Mouse (Mus musculus) kidney, adult 18-20 months (tissue): ENCODE results near the gene Mst1r.

Source experiments
- DNase-seq: peaks from one replicate; pipeline ENCODE4 v3.0.0; 2021

Mst1r gene

DNA sequence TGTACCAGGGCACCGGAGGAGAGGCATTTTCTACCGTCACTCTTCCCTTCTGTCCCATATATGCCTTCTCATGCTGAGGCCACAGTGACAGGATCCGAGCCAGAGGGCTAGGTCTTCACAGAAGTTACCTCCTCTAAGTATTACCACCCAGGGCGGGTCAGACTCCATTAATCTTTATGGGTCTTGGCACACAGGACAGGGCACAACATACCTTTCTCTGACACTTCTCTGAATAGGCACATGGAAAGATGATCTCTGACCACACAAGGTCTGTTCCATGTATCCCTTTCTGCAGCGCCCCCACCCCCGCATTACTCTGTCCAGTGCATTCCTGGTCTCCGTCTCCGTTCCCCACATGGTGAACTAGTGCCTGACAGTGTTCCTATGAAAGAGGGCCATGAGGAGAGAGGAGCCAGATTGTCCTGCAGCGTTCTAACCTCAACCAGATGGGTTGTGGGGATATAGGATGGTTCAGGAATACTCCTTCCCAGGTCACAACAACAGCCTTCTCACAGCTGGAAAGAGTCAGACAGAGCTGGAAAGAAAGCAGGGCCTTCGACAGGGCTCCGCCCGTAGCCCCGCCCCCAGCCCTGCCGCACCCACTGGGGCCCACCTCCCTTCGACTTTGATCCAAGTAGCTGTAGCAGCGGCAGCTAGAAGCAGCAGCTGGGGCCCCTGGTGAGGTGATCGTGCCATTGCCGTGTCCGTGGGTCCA lies at the start of gene Mst1r:
Gene Mst1r, plus strand, starts transcription at position 622 of the 715 bp plus-strand sequence.
- DNase-seq = peak; percentile 82

DNA sequence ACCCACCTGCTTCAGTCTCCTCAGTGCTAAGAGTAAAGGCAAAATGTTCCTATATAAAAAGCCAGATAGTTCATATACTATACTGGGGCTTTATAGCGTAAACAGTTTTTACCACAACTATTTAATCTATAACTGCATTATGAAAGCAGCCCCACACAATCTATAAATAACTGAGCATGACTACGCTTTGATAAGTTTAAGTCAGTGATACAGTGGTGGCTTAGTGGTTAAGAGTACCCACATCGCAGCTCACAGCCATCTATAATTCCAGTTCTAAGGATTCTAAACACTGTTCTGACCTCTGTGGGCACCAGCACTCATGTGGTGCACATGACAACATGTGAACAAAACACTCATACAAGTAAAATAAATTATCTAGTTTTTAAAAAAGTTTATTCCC lies 48.3 kb upstream of the Mst1r start:
- no peak for DNase-seq

DNA sequence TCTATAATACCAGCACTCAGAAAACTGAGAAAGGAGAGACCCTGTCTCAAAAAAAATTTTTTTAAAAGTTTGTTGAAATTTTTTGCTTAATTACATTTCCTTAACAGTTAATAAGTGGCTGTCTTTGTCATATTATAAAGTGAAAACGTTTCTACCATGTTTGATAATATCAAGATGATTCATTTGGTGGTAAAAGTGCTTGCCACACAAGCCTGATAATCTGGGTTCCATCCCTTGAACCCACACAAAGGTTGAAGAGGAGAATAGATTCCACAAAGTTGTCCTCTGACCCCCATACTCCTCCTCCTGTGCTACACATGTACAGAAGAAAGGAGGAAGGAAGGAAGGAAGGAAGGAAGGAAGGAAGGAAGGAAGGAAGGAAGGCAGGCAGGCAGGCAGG lies 42.2 kb upstream of the Mst1r start:
- no peak for DNase-seq

DNA sequence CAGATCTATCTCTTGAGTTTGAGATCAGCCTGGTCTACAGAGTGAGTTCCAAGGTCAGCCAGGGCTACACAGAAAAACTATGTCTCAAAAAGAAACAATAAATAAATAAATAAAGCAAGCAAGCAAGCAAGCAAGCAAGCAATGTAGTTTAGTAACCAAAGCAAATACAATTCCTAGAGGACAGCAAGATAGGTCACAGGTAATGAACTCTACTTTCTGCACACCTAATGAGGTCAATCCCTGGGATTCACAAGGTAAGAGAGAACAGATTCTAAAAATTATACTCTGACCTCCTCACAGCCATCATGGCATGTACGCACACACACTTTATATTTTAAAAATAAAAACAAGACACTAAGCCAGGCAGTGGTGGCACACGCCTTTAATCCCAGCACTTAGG lies 40.6 kb upstream of the Mst1r start:
- no peak for DNase-seq

DNA sequence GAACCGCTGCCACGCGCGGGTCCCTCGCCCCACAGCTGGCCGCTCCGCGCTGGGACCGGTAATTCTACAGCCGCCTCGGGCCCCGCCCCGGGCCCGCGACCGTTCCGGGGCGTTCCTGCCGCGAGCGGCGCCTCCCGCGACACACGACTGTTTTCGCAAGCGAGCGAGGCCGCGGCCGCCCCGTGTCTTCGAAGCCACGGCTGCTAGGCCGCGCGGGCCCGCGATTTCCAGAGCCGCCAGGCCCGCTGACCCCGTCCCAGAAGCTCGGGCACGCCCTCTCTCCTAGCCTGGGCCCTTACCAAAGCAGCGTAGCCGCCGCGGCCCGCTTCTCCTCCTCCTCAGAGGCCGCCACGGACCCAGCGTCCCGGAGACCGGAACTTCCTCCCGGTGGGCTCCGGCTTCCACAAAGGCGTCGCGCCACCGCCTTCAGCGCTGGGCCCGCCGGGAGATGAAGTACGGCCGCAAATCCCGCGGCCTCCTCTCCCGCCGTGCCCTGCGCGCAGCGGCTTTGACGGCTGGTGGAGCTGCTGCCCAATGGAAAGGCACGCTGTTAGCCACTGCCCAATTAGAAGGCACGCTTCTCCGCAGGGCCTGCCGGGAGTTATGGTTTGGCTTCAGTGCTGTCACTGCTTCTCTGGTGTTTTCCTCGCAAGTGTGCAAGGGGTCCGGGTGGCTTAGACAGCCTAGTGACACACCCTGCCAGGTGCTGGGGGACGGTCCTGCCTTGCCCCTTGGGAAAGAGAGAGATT lies 34.1 kb upstream of the Mst1r start:
- DNase-seq = peak; percentile 94

DNA sequence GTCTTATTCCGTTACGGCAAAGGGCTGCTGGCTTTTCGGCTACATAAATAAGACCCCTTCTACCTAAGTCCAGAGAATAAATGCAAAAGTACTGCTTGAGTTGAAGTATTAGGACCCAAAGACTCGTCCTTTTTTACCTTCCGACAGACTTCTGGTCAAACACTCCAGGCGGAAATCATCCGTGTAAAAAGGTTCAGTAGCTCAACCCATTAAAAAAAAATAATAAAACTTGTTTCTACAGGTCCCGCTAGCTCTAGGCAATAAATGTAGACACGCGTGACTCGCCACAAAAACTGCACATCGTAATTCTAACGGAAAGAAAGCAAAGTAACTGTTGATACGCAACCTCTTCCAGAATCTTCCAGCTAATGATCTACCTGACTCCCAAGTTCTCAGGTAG lies 33.5 kb upstream of the Mst1r start, which contains the start of gene Rbm6:
Gene Rbm6, minus strand, starts transcription at position 101 of the 400 bp plus-strand sequence.
- no peak for DNase-seq

DNA sequence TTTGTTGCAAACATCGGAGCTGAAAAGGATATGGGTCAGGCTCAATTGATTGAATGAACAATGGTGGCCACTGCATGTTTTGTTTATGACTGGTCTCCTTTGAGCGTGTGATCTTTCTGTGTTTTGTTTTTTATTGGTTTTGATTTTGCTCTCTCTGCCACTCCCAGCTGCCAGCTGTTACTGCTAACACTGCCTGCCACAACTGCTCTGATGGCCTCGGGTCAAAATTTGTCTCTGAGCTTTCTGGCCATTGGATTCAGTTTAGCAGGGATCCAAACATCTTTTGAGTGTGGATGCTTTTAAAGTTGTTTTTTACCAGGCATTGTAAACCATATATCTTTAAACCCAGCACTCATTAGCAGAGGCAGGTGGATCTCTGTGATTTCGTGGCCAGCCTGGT lies 26.3 kb upstream of the Mst1r start:
- DNase-seq = no peak

DNA sequence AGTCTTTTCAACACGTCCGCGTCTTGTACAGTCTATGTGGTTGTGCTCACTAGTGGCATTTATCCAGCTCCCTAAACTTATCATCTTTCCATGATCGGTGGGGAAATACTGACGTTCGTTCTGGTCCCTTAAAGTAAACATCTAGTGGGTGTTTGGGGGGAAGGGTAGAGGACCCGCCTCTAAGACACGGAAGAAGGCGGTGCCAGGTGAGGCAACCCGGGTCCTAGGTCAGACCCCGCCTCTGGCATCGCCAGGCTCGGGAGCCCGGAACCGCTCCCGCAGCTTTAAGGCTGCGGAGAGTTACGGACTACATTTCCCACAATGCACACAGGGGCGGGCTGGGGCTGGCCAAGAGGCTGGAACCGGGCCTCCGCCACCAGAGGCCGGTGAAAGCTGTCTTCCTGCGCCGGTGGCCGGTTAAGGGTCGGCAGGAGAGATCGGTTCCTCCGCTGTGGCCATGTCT lies 18.8 kb upstream of the Mst1r start, which contains the start of gene Mon1a:
Gene Mon1a, plus strand, starts transcription at position 348 of the 463 bp plus-strand sequence.
- DNase-seq = peak; percentile 90

DNA sequence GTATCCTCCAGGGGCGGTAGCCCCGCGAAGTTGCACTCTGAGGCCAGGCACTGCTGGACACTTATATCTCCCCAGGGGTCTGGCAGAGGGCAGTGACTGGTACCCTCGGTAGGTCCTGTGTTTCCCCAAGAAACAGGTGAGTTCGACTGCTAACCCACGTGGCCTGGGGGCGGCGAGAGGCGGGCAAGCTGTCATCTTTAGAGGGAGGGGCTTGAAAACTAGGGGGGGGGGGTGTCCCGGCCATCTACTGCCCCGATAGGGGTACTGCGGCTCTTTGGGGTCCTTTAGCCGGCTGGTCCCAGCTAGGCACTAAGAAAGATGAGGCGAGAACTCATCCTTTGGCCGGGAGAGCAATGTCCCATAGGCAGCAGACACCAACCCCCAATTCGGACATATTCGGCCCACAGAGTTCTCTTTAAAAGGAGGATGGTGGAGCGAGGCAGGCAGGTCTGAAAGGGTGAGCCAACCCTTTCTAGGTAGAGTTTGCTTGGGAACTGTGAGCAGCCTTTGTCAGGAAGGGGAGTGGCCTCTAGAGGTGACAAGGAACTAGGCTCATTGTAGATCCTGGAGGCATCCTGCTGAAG lies 18.3 kb upstream of the Mst1r start:
- peak; percentile 34 for DNase-seq

DNA sequence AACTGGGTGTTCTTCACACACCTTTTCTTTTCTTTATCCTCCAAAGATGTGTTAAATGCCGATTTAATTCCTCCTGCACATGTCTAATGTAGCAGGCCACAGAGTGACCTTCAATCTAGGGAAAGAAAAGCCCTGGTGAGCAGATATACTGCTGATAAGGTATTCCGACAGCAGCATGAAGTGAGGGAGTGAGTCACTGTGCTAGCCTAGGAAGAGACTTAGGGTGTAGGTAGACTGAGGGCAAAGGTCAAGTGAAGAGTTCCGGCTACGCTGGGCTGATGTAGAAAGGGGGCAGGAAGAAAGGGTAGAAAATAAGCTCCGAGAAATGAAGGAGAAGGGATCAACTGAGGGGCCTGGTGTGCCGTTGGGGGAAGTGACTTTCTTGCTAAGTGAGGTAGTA lies 16.4 kb upstream of the Mst1r start:
- no peak for DNase-seq

DNA sequence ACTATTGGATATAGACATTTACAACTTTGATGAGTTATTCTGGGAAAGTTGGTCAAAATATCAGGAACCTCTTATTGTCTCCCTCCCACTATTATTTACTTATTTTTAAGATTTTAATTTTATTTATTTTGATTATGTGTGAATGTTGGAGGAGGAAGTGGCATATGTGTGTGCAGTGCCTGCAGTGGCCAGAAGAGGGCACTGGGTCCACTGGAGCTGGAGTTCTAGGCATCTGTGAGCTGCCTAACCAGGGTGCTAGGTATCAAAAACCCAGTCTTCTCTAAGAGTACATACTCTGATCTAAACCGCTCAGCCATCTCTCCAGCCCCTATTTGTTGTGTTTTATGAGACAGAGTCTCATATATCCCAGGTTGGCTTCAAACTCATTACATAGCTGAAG lies 15.7 kb upstream of the Mst1r start:
- no peak for DNase-seq

DNA sequence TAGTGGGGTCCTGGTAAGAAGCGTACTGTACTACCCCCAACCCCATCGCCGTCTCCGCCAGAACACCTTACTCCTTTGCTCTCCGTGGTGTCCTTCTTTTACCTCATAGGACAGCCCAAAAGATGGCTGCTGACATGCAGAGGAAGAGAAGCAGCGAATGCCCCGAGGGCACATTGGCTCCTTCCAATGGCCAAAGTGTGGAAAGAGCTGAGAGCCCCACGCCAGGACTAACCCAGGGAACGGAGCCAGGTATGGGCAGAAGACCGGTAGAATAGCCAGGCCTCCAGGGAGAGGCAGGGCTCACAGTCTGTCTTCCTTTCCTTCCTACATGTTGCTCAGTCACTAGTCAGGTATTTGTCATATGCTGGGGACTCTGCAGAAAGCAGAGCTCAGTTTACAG lies 8.1 kb upstream of the Mst1r start:
- no peak for DNase-seq

DNA sequence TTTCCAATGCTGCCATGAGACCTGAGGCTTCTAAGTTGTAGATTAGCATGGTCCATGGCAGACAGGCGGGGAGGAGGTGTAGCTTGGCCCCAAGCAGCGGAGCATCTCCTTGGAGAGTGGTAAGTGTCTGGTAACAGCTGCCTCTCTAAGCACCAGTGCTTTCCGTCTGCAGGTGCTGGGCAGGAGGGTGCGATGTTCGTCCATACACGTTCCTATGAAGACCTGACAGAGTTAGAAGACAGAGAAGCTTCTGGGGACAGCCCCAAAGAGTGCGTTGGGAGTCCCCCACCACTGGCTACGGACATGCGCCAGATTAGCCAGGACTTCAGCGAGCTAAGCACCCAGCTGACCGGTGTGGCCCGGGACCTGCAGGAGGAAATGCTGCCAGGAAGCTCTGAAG lies 6.8 kb upstream of the Mst1r start:
- no peak for DNase-seq

DNA sequence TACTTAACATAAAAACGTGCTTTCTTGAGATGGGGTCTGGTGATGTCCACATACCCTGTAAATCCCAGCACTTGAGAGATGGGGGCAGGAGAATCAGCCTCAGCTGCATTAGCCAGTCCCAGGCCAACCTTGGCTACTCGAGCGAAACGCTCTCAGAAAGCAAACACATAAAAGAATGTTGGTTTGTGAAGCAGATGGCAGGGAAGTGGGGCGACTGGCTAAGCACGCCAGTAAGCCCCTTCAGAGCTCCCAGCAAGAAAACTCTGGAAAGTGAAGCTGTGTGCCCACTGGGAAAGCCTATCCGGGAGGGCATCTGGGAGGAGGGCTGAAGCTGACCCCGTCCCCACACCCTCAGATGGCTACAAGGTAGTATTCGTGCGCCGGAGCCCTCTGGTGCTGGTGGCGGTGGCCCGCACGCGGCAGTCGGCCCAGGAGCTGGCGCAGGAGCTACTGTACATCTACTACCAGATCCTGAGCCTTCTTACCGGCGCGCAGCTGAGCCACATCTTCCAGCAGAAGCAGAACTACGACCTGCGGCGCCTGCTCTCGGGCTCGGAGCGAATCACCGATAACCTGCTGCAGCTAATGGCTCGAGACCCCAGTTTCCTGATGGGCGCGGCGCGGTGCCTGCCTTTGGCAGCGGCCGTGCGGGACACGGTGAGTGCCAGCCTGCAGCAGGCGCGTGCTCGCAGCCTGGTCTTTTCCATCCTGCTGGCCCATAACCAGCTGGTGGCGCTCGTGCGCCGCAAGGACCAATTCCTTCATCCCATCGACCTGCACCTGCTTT lies 5.6 kb upstream of the Mst1r start:
- DNase-seq = peak; percentile 71

DNA sequence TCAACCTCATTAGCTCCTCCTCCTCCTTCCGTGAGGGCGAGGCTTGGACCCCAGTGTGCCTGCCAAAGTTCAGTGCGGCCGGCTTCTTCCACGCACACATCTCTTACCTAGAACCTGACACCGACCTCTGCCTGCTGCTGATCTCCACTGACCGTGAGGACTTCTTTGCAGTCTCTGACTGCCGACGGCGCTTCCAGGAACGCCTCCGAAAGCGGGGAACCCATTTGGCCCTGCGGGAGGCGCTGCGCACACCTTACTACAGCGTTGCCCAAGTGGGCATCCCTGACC lies 5.1 kb upstream of the Mst1r start:
- DNase-seq = no peak

DNA sequence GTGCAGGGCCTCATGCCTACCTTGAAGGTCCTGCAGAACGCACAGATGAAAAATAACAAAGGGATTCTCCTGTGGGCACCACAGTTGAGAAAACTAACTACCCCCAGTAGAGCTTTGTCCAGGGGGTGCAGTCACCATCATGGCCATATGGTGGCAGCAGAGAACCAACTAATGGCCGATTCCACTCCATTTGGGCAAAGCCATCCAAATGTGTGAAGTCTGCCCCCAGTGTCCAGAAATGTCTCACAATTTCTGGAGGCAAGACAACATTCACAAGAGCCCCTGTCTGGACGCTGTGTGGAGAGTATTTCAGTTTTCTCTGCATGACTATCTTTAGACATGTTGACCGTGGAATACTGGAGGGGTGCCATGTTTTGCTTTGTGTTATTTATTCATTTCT lies 1.9 kb upstream of the Mst1r start:
- DNase-seq = peak; percentile 88

DNA sequence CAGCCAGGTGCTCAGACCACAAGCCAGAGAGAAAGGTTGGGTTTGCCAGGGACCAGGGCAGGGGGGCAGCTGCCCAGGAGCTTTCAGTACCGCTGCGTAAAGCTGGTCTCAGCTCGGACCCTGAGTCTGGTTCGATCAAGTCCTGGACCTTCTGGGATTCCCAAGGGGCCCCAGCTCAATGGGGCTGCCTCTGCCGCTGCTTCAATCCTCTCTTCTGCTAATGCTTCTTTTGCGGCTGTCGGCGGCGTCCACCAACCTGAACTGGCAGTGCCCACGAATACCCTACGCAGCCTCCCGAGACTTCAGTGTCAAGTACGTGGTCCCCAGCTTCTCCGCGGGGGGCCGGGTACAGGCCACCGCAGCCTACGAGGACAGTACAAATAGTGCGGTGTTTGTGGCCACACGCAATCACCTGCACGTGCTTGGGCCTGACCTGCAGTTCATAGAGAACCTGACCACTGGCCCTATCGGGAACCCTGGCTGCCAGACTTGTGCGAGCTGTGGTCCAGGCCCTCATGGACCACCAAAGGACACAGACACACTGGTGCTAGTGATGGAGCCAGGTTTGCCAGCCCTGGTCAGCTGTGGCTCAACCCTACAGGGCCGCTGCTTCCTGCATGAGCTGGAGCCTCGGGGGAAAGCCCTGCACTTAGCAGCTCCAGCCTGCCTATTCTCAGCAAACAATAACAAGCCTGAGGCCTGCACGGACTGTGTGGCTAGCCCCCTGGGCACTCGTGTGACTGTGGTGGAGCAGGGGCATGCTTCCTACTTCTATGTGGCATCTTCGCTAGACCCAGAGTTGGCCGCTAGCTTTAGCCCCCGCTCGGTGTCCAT lies 511 bp downstream of the Mst1r start:
- no peak for DNase-seq

DNA sequence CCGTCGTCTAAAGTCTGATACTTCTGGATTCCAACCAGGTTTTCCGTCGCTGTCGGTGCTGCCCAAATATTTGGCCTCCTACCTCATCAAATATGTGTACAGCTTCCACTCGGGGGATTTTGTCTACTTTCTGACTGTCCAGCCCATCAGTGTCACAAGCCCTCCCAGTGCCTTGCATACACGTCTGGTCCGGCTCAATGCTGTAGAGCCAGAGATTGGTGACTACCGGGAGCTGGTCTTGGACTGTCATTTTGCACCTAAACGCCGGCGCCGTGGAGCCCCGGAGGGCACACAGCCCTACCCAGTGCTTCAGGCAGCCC lies 1.1 kb downstream of the Mst1r start:
- no peak for DNase-seq

DNA sequence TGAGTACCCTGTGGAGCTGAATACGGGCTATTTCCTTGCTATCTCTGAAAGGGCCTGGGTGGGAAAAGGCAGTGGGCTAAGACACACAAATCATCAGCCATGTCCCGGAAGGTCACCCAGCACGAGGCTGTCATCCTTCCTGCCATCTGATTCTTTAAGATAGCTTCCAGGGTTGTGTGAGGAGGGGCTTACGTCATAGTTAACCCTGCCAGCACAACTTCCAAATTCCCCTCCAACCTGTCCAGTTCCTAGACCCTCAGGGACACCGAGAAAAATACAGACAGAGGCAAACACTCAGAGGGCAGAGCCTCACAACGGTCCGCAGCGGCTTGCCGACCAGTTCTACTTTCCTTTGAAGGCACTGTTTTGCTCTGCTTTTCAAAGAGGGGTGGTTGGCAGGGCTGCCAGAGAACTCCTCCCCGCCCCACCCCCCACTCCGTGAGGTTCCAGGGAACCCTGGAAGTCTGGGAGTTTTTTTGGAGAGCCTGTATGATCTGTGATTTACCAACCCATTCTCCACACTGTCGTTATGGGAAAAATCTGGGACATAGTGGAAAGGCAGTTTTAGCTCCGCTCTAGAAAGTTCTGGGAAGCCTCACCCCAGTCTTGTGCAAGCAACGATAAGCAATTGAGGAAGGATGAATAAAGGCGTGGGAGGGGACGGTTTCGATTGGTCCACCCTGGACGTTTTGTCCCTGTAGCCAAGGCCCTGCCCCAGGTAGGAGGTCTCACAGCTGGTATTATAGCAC lies 1.9 kb downstream of the Mst1r start:
- no peak for DNase-seq

DNA sequence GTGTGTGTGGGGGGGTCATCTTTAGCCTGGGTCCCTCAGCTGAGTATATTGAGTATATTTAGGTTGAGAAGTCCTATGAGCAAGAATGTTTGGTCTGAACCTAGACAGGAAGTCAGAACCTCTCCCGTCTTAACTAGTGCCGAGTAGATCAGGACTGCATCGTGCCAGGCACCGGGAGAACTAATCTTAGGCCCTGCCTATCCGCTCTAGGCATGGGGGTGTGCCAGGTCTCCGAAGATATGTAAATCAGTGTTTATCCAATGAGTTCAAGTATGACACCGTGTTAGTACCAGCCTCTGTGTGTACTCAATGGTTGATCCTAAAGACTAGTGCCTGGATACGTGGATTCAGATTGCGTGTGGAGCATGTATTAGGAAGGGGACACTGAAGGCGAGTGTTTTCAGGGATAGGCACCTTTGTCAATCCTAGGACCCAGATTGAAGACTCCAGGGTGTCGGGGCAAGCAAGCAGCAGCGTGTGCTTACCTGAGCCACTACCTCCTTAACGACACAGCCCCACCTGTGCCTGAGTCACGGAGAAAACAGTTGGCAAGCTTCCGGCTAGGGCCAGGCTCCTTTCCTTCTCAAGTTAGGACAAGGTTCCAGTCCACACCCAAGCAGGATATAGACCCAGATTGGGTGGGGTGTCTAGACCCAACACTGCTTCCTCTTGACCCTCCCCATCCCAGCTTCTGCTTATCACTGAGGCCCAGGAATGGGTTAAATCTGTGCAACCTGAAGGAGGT lies 3.5 kb downstream of the Mst1r start:
- DNase-seq = no peak

DNA sequence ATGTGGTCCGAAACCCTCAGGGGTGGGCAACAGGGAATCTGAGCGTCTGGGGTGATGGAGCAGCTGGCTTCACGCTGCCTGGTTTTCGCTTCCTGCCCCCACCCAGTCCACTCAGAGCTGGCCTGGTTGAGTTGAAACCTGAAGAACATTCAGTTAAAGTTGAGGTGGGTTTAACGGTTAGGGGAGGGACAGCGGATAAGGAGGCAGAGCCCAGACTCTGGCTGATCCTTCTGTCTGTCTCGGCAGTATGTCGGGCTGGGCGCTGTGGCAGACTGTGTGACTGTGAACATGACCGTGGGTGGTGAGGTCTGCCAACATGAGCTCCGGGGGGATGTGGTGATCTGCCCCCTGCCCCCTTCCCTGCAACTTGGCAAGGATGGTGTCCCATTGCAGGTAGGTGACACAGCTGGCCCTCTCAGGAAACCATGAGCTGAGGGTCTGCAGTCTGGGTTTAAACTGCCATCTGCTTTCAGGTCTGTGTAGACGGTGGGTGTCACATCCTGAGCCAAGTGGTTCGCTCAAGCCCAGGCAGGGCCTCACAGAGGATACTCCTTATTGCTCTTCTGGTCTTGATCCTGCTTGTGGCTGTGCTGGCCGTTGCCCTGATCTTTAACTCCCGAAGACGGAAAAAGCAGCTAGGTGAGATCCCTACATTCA lies 8.2 kb downstream of the Mst1r start:
- DNase-seq = no peak
